Mouse (Mus musculus): ENCODE results near the gene Cab39. TPM values are rescaled to one million over a fixed set of nuclear protein-coding genes. Genes with fewer than 3 reads are reported as not detected.

Gene Cab39
- total RNA-seq (2021): 100 to 1,000 TPM; 150 to 163 TPM

DNA sequence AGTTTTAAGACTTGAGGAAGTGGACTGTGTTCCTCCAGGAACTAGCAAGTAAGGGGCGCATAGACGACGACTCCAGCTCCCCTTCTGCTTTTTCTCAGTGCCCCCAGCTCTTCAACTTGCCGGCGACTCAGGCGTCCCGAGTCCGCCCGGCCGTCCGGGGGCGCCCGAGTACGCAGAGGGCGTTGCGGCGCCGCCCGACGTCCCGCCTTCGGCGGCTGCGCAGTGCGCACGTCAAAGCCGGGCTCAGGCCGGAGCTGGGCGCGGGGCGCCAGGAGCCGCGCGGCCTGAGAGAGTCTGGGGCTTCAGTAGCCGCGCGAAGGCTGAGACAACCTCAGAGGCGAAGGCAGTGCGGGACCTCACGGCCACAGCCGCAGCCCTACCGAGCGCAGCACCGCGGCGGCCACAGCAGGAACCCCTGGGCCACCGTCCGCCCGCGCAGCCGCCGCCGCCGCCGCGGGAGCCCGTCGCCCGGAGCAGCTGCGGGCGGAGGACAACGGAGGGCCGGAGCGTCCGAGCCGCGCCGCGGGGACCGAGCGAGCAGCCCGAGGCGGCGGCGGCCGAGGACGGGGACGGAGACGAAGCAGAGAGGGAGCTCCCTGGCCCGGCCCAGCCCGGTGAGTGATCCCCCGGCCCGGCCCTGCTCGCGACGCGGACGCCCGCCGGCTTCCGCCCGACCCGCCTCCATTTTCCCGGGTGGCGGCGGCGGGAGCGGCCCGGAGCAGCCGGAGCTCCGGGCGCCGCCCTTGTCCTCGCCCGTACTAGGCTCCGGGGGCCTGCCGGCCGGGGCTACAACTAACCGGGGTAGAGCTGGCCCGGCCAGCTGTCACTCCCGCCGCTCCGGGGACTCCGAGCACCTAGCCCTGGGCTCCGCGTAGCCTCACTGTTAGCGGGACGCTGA, at the start of gene Cab39:
TSS of gene Cab39 (plus strand) at position 234 of the 898 bp plus-strand sequence.
- intact Hi-C loops (cut with DNase I): loop anchor here (1.0 to 5.0 kb wide), 2 partner anchors 49 to 271 kb away; partner anchors contain the start of gene Psmd1
- peak; percentile 87 to 94 for DNase-seq (ENCODE audit: low spot score in 2 of 2)

DNA sequence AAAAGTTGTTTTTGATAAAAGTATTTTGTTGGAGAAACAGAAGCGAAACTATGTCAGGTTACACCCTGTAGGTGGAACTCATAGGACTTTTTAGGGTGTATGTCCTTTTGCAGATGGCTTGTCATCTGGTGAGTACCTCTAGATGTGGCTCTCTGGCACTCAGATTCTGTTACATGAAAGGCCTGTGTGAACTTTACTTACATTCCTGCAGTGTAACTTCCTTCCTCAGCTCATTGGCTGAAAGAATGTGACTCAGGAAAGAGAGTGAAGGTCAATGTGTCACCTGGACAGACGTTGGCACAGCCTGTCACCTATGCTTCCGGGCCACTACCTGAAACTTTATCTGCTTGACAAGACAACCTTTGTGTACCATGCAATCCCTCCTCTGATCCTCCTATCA, 48.7 kb upstream of the Cab39 start:
- intact Hi-C loops (cut with DNase I): no loop called here
- no peak for DNase-seq (ENCODE audit: low spot score in 2 of 2)

DNA sequence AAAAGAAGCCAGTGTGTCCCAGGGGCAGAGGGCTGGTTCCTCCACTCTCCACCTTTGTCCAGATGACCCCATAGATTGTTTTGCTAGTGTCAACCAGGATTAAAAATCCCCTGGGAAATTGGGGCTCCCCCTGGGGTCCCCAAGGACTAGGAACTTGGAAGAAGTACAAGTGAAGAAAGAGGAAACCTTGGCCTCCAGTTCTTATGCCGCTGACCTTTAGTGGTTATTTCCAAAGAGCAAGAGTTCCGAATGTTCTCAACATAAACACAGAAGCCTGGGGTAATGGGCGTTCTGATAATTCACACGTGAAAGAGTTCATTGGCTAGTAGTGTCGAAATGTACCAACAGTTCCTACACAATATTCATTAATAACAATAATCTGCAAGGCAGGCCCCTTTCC, 46.7 kb upstream of the Cab39 start:
- DNase-seq (ENCODE audit: low spot score in 2 of 2): no peak
- intact Hi-C loops (cut with DNase I): no loop called here

DNA sequence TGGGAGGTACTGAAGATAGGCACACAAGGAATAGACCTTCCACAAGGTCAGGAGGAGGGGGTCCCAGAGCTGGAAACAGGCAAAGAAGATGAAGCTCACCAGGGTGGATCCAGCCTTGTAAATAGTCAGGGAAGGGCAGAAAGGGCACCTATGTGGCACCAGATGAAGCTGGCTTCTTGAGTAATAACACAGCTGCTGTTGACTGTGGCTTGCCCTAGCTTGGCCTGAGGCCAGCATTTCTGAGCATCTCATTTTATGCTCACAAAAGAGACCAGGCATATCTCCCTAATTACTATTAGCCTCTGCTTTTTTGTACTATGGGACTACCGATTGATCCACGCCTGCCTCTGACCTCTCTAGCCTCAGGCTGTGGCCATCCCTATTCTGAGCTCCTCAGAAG, 43.4 kb upstream of the Cab39 start:
- no peak for DNase-seq (ENCODE audit: low spot score in 2 of 2)
- intact Hi-C loops (cut with DNase I): no loop called here

DNA sequence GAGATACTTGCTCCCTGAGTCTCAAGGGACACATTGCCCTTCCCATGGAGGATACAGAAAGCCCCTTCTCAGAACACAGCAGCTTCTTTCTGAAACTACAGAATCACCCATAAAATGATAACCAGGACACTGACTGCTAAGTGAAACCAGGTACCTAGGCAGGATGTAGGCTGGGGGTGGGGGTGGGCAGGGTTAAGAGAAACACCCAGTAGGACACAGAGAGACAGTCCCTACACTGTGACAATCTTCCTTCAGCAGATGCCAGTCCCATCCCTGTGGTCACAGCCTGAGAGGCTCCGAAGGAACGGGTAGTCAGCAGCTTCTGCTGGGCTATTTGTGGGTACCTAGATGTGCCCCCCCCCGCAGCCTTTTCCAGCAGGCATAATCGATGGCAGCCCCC, 42.6 kb upstream of the Cab39 start:
- intact Hi-C loops (cut with DNase I): no loop called here
- no peak for DNase-seq (ENCODE audit: low spot score in 2 of 2)

DNA sequence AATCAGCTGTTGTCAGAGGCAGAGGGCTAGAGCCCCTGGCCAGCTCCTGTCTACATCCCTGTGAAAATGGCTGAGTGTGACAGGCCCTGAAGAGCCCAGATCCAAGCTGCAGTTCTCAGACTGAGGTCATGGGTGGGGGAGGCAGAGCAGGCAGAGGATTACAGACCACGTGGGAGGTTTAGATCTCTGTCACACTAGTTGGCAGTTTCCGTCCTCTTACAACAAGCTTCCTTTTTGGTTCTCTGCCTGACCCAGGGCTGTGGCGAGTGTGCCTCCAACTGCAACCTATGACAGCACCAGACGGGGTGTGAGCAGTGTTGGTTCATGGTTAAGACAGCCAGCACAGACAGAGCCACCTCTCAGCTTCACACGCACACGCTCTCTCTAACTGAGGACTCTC, 41.7 kb upstream of the Cab39 start:
- intact Hi-C loops (cut with DNase I): no loop called here
- no peak for DNase-seq (ENCODE audit: low spot score in 2 of 2)

DNA sequence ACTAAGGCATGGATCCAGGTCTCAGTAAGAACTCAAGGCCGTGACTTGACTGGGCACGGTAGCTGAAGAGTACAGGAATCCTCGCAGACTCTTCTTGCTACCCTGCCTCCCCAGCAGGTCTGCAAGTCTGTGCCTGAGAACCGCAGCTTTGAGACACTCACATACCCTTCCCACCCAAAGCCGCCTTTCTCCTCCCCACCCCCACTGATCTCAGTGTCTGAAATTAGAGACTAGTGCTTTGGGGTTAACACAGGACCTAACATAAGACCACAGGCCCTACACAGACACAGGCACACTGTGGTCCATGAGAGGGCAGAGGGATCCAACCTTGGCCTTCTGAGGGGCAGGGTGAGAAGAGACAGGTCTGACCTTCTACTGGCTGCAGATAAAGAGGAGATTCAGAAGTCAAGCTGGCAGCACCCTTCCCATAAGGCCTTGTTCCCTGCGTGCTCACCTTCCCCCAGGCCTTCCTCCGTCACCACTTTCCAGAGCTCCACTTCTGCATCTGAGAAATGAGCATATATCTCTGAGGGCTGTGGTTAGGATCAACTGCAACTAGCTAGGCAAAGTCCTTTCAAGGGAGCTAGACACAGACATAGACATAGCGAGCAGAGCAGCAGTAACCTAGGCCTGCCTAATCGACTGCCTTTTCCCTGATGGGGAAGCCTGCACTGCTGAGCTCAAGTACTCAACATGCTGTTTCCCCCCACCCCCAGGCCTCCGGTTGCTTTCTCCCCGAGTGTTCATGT, 41.1 kb upstream of the Cab39 start:
- DNase-seq (ENCODE audit: low spot score in 2 of 2): no peak
- intact Hi-C loops (cut with DNase I): no loop called here

DNA sequence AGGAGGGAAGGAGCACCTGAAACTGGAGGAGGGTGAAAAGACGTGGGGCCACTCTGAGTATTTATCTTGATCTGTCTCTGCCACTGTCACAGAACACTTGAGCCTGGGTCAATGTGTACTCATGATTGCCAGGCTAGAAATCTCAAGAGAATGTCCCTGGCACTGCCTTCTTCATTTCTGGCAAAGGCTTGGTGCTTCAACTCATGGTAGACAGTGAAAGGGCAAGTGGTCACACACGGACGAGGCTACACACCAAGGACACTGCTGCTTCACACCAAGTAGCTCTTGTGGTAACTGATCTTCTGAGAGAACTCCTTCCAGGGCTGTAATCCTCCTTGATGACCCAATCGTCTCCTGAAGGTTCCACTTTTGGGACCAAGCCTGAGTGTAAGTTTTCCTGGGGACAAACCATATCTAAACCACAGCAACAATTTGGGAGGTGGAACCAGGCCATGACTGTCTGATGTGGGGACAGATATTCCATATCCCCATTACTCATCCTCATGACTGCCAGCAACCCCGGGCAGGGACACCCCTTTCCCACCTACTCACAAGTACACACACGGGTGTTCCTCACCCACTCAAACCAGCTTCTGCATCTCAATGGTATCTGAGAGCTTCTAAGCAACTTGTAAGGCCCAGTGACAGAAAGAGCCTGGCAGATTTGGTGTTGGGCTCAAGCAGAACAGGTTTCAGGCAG, 35.6 kb upstream of the Cab39 start:
- intact Hi-C loops (cut with DNase I): no loop called here
- DNase-seq (ENCODE audit: low spot score in 2 of 2): peak in 1 of 2 experiments; percentile 21

DNA sequence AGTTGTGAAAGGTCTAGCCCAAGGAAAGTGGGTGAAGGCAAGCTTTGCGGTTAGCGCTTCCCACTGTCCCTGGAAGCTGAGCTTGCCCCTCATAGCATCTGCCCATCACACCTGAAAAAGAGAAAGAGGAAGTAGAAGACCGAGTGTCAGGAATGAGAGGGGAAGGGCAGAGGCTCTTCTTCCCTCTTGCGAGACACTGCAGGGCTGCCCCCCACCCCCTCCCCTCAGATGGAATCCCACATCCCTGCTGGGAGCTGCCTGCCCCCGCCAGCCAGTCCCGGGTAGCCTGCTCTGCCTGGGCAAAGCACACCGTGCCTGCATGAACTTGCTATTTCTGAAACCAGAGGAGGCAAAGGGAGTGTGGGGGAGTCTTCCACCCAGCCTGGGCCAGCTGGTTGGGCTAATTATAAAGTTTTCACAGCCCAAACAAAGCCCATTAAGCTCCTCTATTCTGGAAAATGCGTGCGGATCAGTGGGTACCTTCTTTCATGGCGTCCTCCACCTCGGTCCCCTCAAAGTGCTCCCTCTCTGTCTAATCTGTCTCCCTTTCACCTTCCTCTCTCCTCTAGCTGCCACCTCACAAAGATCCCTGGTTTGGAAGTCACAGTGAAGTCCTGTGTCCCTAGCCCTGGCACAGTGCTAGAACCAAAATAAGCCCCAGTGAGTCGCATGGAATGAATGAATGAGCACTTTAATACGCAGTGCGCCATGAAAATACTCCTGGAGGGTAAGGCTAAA, 34.8 kb upstream of the Cab39 start:
- intact Hi-C loops (cut with DNase I): no loop called here
- DNase-seq (ENCODE audit: low spot score in 2 of 2): peak; percentile 42 to 63

DNA sequence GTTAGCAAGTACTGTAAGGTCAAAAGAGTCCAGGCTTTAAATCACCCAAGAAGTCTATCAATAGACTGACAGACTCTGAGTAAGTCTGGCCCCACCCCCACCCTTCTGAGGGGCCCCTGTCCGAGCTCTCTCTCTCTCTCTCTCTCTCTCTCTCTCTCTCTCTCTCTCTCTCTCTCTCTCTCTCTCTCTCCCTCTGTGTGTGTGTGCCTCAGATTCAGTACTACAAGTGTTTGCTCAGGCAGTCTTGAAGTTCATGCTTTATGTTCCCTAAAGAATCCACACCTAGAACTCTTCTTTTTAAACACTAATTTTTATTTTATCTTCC, 34.3 kb upstream of the Cab39 start:
- no peak for DNase-seq (ENCODE audit: low spot score in 2 of 2)
- intact Hi-C loops (cut with DNase I): no loop called here

DNA sequence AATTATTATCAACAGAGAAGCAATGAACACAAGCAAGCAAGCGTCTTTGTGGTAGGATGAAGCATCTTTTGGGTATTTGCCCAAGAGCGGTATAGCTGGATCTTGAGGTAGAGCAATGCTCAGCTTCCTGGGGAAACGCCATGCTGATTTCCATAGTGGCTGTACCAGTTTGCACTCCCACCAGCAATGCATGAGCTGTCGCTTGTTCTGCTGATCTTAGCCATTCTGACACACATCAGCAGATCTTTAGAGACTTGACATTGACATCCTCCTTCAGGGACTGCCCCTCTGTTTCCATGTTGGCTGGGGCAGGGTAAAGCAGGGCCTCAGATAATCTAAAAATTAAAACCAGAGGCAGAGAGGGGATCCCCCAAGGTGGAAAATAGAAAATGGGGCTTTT, 31.6 kb upstream of the Cab39 start:
- intact Hi-C loops (cut with DNase I): no loop called here
- no peak for DNase-seq (ENCODE audit: low spot score in 2 of 2)

DNA sequence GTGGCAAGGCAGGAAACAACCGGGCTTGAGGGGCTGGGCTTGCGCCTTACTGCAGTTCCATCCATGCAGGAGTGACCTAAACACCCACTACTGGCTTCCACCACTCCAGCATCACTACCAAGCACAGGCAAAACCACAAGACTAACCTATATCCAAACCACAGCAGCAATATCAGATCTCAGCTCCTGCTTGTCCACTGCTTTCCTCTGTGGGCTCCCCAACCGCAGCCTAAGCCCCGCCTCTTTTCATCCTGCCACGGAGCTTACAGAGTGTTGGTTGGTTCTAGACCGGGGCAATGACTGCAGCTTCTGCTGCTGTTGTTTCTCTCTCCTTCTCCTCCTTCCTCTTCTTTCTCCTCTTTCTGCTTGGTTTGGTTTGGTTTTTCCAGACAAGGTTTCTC, 29.9 kb upstream of the Cab39 start:
- DNase-seq (ENCODE audit: low spot score in 2 of 2): no peak
- intact Hi-C loops (cut with DNase I): no loop called here

DNA sequence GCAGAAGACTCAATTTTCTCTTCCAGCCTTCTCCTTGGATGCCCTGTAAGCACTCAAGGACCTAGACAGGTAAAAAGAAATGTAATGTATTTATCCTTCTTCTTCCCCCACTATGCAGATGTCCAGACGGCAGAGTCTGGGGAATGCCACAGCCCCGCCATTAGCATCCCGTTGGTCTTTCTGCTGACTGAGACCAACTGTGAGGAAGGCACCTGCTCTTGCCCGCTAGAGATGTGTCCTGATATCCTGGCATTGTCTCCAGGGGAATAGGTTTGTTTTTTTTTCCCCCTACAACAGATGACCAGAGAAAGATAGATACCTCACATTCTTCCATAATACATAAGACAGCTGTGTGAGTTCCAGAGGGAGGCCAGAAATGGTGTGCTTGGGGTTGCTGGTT, 28.9 kb upstream of the Cab39 start:
- intact Hi-C loops (cut with DNase I): no loop called here
- no peak for DNase-seq (ENCODE audit: low spot score in 2 of 2)

DNA sequence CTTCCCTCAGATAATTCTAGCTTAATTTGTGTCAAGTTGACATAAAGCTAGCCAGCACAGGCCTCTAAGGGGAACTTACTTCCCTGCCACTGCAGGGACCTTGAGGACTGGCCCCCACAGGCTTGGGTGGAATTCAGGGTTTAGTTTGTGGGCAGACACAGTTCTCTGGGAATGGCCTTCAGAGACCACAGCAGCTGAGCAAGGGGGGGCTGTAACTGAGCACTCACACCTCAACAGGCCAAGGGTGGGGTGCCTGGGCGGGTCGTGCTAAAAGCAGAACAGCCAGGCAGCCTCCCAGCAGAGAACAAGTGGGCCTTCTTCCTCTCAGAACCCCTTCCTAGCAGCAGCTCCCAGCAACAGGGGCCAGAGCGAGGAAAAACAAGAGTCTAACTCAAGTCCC, 27.1 kb upstream of the Cab39 start:
- intact Hi-C loops (cut with DNase I): no loop called here
- DNase-seq (ENCODE audit: low spot score in 2 of 2): no peak

DNA sequence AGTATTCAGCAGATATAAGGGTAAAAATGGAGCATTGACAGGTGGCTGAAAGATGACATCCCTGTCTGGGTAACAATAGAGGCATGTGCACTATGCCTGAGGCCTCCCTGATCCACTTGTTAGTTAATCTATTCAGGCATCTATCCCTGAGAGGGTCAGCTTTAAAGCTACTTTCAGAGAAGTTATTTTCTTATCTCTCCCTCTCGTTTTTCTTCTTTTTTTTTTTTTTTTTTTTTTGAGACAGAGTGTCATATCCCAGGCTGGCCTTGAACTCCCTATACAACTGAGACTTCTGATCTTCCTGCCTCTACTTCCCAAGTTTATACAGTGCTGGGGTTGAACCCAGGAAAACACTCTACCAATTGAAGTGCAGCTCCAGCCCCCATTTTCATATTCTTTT, 25.5 kb upstream of the Cab39 start:
- no peak for DNase-seq (ENCODE audit: low spot score in 2 of 2)
- intact Hi-C loops (cut with DNase I): no loop called here

DNA sequence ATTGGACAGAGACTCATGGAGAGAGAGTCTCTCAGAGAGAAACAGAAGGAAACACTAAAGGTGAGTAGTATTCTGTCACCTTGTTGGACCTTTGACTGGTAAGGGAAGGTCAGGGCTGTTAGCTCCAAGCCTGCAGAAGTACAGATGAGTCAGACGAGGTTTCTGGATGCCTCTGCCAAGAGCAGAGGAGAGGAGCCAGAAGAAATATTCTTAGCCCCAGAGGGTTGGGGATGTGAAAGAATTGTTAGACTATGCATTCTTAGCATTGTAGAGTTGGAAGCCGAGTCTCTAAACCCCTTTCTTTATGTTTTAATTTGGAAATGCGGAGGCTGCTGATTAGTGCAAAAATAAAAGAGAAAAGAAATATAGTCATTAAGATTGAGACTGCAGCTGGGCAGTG, 21.3 kb upstream of the Cab39 start:
- intact Hi-C loops (cut with DNase I): no loop called here
- DNase-seq (ENCODE audit: low spot score in 2 of 2): no peak

DNA sequence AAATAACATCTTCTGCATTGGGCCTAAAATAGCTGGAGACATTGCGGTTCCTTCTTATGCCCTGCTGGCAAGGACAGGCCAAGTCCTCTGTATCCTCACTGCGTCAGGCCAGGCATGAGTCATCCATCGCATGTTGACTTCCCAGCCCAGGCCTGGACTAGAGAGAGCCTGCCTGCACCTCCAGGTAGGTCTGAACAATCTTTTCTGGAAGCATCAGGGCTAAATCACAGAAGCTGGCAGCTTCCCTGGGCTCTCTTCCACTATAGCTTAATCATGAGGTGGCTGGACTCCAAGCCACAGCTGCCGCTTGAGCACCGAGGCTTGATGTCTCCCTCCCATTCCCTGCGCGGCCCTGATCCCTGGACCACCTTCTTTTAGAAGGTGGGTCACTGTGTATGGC, 18.1 kb upstream of the Cab39 start:
- intact Hi-C loops (cut with DNase I): no loop called here
- peak in 1 of 2 experiments; percentile 5 for DNase-seq (ENCODE audit: low spot score in 2 of 2)

DNA sequence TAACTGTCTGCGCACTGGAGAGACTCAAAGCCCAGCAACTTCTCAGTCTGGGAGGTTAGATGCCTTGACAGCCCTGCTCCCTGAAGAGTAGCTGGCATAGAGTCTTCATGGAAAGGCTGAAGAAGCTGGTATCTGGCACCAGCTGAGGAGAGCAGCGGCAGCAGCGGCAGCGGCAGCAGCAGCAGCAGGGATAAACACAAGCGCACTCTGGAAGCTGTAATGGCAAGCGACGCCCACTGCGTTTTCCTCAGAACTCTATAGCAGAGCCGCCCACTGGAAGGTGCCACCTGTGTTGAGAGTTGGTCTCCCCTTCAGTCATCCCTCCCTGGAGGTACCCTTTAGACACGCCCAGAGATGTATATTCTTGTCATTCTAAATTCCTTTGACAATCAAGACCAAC, 17.1 kb upstream of the Cab39 start:
- intact Hi-C loops (cut with DNase I): no loop called here
- DNase-seq (ENCODE audit: low spot score in 2 of 2): no peak

DNA sequence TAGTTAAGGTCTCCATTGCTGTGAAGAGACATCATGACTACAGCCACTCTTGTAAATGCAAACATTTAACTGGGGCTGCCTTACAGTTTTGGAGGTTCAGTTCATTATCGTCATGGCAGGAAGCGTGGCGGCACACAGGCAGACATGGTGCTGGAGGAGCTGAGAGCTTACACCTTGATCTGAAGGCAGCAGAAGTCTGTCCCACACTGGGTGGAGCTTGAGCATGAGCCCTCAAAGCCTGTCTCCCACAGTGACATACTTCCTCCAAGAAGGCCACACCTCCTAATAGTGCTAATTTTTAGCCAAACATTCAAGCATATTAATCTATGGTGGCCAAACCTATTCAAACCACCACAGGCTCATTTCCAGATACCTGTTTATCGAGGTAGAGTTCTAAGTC, 14.8 kb upstream of the Cab39 start, which contains the start of gene A630001G21Rik:
TSS of gene A630001G21Rik (minus strand) at position 208 of the 400 bp plus-strand sequence.
- no peak for DNase-seq (ENCODE audit: low spot score in 2 of 2)
- intact Hi-C loops (cut with DNase I): no loop called here

DNA sequence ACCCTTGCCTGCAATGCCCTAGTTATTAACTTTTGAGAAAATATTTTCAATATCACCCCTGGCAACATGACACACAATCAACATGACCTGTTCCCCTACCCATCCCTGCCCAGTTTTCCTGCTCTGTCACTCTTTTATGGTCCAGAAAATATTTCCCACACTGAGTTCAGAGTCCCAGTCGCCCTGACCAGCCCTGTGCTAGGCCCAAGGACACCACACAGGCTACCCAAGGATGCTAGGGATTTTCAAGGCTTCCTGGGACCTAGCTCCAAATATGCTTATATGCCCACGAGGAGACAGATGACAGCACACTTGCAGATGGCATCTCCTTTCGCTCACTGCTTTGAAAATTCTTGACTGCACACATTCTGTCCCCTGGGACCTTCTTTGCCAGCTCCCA, 14.2 kb upstream of the Cab39 start:
- no peak for DNase-seq (ENCODE audit: low spot score in 2 of 2)
- intact Hi-C loops (cut with DNase I): no loop called here
